Mouse (Mus musculus) ovary, postnatal 14 days (tissue): ENCODE data around the gene Slc25a21.

Source experiments
- DNase-seq: peaks from one replicate; pipeline ENCODE4 v3.0.0; 2022; ENCODE audit warnings: low spot score

Slc25a21 gene

GRCm38 (mm10) chr12:56877796-56878195 is 319.5 kb downstream of the Slc25a21 start:
- DNase-seq: no peak

GRCm38 (mm10) chr12:56876549-56876948 is 320.7 kb downstream of the Slc25a21 start:
- DNase-seq: no peak

GRCm38 (mm10) chr12:56873204-56873603 is 324.1 kb downstream of the Slc25a21 start:
- DNase-seq: no peak

- DNase-seq: no peak
Measured at GRCm38 (mm10) chr12:56870569-56870968, 326.7 kb downstream of the Slc25a21 start.

- DNase-seq: no peak
Measured at GRCm38 (mm10) chr12:56863873-56864562, 333.3 kb downstream of the Slc25a21 start.

- DNase-seq: no peak
Measured at GRCm38 (mm10) chr12:56852679-56853078, 344.6 kb downstream of the Slc25a21 start.

- no peak for DNase-seq
Measured at GRCm38 (mm10) chr12:56851464-56851863, 345.8 kb downstream of the Slc25a21 start.

- DNase-seq: no peak
Measured at GRCm38 (mm10) chr12:56829945-56830344, 367.3 kb downstream of the Slc25a21 start.

GRCm38 (mm10) chr12:56829455-56829883 is 367.8 kb downstream of the Slc25a21 start:
- no peak for DNase-seq

GRCm38 (mm10) chr12:56827808-56828384 is 369.4 kb downstream of the Slc25a21 start:
- DNase-seq: no peak

GRCm38 (mm10) chr12:56824688-56825087 is 372.6 kb downstream of the Slc25a21 start:
- DNase-seq: no peak

- DNase-seq: no peak
Measured at GRCm38 (mm10) chr12:56822122-56822521, 375.1 kb downstream of the Slc25a21 start.

- no peak for DNase-seq
Measured at GRCm38 (mm10) chr12:56820604-56821003, 376.7 kb downstream of the Slc25a21 start.

- DNase-seq: no peak
Measured at GRCm38 (mm10) chr12:56807483-56807882, 389.8 kb downstream of the Slc25a21 start.

GRCm38 (mm10) chr12:56807078-56807477 is 390.2 kb downstream of the Slc25a21 start:
- no peak for DNase-seq

- no peak for DNase-seq
Measured at GRCm38 (mm10) chr12:56804487-56804886, 392.8 kb downstream of the Slc25a21 start.

- no peak for DNase-seq
Measured at GRCm38 (mm10) chr12:56798641-56799415, 398.4 kb downstream of the Slc25a21 start.

GRCm38 (mm10) chr12:56789236-56789635 is 408.0 kb downstream of the Slc25a21 start:
- no peak for DNase-seq

GRCm38 (mm10) chr12:56785250-56785649 is 412.0 kb downstream of the Slc25a21 start:
- DNase-seq: no peak

GRCm38 (mm10) chr12:56781196-56781595 is 416.1 kb downstream of the Slc25a21 start:
- DNase-seq: no peak

- no peak for DNase-seq
Measured at GRCm38 (mm10) chr12:56779621-56780020, 417.7 kb downstream of the Slc25a21 start.

GRCm38 (mm10) chr12:56773941-56774340 is 423.3 kb downstream of the Slc25a21 start:
- DNase-seq: no peak

- no peak for DNase-seq
Measured at GRCm38 (mm10) chr12:56769421-56769820, 427.9 kb downstream of the Slc25a21 start.
